Mouse (Mus musculus): ENCODE data around the gene Cacna1c.
A peak's percentile ranks its signal among the peaks of the same experiment; 100 is the strongest.

Gene Cacna1c

GRCm38 (mm10) chr6:119009526-119009925 lies 186.7 kb downstream of the Cacna1c start:
- DNase-seq (ENCODE audit: low spot score in 2 of 2), result no peak

DNA sequence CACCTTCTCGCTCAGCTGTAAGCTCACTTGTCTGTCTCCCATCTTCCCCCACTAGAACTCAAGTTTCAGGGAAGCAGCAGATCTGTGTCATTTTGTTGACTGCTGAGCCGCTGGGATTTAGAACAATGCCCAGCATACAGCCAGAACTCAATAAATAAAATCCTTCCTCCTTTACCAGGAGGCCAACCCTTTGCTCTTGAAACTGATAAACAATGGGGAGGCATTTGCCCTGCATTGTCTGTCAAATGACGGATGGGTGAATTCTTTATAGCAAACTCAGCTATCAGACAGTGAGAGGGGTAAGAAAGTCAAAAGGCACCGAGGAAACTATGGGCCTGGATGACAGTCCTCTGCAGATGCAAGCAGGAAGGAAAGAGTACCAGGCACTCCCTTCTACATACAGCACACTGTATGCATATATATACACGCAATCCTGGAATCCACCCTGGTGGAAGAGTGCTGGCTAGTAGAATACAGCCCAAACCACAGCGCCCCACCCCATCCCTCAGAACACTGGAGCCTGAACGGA lies 187.5 kb downstream of the Cacna1c start:
- no peak for DNase-seq (ENCODE audit: low spot score in 2 of 2)

DNA sequence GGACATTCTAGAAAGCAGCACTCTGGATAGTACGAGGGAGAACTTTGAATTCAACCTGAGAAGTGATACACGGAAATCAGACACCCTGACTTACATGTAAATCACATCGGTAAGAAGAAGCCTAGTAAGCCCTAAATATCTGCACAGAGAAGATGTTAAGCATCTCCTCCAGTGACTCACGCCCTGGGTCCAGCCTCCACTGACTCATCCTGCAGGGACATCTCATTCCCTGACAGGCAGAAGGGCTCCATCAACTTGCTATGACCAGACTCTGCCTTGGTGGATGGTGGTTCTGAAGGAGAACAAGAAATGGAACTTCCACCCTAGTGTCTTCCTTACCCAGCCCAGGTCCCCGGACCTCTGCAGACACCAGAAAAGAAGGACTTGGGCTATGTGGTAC lies 191.6 kb downstream of the Cacna1c start:
- no peak for DNase-seq (ENCODE audit: low spot score in 2 of 2)

- DNase-seq (ENCODE audit: low spot score in 2 of 2), result no peak
These were observed 194.8 kb downstream of the Cacna1c start for GRCm38 (mm10) chr6:119001442-119001841.

DNA sequence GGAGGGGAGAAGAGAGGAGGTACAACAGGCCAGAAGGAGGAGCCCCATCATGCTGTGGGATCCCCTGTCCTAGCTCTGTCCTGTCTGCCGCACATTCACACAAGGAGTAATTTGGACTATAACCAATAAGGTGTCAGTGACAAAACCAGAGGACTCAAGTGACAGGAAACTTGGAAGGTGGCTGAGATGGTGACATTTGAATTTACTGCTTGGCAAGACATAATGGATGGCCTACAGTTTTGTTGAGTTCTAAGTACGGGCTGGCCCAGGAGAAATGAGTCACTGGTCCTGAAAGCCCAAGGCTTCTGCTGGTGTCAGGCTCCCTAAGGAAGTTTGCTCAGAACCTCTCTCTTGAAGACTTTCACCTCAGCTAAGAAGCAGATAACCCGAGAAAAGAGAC lies 196.0 kb downstream of the Cacna1c start:
- DNase-seq (ENCODE audit: low spot score in 2 of 2), result no peak

DNA sequence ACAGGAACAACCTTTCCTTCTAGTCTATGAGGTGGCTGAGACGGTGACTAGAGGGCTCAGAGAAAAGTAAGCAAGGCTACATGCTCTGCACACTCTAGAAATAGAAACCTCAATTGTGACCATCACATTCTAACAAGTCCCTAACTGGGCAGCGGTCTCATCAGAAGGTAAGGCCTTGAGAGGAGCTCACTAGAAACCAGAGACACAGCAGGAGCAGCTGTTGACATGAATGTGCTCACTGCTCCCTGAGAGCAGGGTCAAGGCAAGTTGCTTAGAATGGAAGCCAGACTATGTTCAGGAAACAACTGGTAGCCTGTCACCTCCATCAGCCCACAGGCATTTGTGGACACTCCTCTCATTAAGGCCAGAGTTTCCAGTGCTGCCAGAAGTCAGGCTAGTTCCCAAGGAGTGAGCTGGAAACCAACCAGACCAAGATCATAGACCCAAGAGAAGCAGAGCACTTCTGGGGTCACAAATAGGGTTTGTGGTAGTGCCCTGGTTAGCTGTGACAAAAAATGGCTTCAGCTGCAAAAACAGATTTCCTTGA lies 196.8 kb downstream of the Cacna1c start:
- DNase-seq (ENCODE audit: low spot score in 2 of 2), result no peak

DNA sequence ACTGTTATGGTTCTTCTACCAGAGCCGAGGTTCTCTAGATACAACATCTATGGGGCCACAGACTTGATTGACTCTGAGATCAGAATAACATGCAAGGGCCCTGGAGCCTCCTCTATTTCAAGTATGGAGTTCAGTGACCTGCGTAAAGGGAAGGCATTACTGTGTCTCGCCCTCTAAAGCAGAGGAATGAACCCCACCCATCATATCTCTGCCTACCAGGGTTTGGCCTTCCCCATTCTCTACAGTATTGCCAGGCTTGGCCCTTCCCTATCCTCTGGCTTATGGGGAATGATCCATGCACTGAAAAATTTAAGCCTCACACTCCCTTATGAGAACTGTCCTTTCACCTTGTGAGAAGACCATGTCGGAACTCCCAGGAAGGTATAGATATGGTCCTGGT lies 198.8 kb downstream of the Cacna1c start:
- no peak for DNase-seq (ENCODE audit: low spot score in 2 of 2)

DNA sequence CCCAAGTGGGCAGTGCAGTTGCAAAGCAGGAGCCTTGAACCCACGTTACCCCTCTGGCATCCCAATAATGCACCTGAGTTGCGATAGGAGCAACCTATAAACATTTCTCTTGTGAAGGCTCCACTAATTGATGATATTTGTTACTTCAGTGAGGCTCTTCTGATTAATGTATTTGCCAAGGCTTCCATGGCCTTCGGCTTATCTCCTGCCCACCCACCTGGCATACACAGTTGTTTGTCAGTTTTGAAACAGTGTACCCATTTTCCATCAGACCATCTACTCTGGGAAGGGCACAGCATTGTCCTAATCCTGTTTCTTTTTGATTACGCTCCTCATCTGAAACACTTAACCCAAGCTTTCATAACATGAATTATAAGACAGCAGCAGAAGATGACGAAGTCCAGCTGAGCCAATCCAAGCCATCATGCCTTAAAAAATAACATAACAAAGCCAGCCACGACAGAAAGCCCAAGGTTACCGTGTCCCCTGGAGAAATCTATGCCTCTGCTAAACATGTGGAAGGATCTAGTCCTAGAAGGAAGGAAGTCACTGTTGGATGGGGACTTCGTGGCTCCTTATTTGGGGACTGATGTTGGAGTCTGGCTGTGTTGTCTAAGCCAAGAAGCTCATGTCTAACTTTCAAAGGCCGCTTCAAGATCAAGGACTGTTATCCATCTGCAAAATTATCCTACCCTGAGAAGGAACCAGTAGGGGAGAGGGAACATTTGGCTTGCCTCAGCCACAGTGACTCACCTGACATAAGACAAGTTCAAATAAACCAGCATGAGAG lies 201.8 kb downstream of the Cacna1c start:
- DNase-seq (ENCODE audit: low spot score in 2 of 2), result no peak

GRCm38 (mm10) chr6:118992391-118992790 lies 203.8 kb downstream of the Cacna1c start:
- no peak for DNase-seq (ENCODE audit: low spot score in 2 of 2)

DNA sequence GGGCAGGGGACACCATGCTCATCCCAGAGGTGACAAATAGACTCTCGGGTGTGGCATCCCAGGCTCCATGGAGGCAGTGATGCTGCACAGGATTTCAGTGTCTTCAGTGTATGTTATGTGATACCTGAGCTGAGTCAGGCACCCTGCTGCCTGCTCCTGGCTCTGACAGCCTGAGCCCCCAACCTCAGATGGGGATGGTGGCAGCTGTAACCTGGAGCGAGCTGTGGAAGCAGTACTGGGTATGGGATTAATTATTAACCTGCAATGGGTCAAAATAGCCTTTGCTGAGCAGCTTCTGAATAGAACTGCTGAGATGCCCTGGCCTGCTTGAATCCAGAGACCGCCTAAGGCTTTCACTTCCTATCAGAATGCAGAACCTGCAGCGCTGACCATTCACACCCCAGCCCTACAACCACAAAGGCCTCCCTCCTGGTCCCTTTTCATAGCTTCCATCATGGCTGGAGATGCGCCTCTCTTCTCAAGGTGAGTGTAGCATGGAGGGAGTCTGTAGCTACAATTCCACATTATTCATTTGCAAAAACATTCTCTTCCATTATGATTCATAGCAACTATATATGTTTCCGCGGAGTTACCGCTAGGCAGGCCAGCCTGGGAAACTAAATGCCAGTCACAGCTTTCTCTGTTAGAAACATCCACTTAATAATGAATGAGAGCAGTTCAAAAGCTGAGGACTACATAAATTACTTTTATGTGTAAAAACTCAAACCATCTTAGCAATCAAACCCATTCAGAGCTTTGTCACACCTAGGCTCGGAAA lies 206.0 kb downstream of the Cacna1c start:
- no peak for DNase-seq (ENCODE audit: low spot score in 2 of 2)

GRCm38 (mm10) chr6:118984181-118984901 lies 211.9 kb downstream of the Cacna1c start:
- DNase-seq (ENCODE audit: low spot score in 2 of 2), result peak; percentile 20 to 22

- DNase-seq (ENCODE audit: low spot score in 2 of 2), result peak; percentile 29 to 49
These were observed 212.7 kb downstream of the Cacna1c start for GRCm38 (mm10) chr6:118983471-118984040.

- peak in 1 of 2 experiments; percentile 11 for DNase-seq (ENCODE audit: low spot score in 2 of 2)
These were observed 216.0 kb downstream of the Cacna1c start for GRCm38 (mm10) chr6:118980265-118980664.

GRCm38 (mm10) chr6:118977443-118978271 lies 218.6 kb downstream of the Cacna1c start:
- no peak for DNase-seq (ENCODE audit: low spot score in 2 of 2)

DNA sequence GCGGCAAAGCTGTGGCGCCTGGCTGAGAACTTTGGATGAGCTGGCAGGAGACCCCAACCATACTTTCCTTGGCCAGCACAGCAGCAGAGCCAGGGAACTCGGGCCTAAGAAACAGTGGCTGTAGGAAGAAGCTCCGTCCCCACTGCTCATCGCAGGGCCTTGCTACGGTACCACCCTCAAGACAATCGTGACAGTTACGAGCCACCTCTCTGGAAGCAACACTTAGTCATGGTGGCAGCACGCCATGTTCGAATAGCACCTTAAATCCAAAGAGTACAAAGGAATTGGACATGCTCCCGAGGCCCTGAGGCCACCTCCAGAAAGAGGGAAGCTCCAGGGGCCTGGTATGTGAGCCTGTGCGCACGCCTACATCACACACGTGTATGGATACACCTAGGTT lies 219.6 kb downstream of the Cacna1c start:
- DNase-seq (ENCODE audit: low spot score in 2 of 2), result no peak

DNA sequence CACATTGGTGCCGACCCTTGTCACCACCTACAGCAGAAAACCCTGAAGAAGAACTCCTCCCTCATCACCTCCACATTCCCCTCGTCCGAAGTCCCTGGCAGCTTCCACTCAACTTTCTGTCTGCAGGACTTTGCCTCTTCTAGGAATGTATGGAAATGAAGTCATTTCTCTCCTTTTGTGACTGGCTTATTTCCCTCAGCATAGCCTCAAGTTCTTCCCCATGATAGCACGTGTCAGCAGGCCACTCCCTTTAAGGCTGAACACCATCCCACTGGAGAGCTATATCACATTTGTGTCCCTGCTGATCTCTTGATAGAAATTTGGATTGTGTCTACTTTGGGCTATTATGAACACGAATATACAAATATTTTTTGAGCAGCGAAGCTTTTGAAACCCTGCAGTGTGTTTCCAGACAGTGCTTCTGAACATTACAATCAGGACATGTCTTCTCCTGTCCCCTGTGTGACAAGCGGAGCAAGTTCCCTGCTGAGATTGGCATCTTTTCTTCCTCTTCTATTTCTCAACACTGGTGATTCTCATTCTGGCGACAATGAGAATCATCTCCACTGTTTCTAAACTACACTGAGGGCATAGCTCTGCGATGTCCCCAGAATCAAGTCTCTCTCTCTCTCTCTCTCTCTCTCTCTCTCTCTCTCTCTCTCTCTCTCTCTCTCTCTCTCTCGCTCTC lies 224.2 kb downstream of the Cacna1c start:
- no peak for DNase-seq (ENCODE audit: low spot score in 2 of 2)

DNA sequence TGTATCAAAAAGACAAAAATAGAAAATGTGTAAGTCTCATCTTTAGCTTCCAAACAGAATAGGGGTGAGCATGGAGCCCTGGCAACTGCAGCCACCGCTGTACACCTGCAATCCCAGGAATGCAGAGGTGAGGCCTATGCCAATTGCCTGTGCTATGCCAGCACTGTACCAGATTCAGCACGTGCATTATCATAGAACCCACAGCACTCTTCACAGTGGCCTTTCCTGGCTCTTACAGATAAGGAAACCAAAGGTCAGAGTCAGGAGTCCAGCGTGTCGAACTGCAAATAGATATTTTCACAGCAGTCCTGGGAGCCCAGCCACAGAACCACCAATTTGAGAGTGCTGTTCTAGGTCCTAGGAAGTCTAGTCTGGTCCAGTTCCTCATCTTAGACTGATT lies 227.4 kb downstream of the Cacna1c start:
- no peak for DNase-seq (ENCODE audit: low spot score in 2 of 2)

DNA sequence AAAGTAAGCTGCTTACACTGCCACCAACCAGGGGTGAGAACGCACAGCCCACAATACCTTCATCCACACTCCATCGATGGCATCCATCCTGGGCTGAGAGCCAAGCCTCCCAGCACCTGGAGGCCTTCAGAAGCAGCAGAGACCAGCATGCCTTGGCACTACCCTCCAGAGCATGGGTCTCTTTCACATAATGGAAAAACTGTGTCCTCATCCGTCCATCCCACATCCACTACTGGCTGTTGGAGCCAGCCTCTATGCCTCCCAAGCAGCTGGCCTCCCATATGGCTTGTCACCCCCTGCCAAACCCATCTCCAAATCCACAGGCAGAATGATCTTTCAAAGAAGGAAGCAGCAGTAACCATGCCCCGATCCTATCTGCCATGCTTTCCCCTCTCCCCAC lies 229.3 kb downstream of the Cacna1c start:
- no peak for DNase-seq (ENCODE audit: low spot score in 2 of 2)

GRCm38 (mm10) chr6:118965577-118965976 lies 230.6 kb downstream of the Cacna1c start:
- DNase-seq (ENCODE audit: low spot score in 2 of 2), result no peak

DNA sequence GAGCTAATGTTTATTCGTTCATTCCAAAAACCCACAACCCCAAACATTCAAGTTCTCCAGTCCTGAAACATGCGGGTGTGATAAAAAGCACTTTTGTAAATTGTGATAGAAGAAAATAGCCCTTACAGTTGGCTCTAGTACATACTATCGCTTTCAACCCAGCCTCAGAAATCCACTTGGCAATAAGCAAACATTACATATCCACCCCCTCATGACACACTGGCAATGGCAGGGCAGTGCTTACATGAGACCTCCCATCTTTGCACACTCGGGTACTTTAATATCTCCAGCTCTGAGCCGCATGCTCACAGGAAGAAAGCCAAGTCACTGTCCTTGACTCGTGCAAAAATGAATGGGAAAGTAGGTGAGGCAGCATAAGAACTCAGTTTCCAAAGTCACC lies 232.4 kb downstream of the Cacna1c start:
- DNase-seq (ENCODE audit: low spot score in 2 of 2), result no peak

Data from thymus, postnatal 10 days (tissue).